Mouse (Mus musculus) liver, embryonic 14.5 days (tissue): Measurements from ENCODE around the gene Ephb6.

ENCODE experiments used
- CTCF ChIP-seq: IDR thresholded peaks from 2 replicates; pipeline ENCODE4 v1.5.1; 2016; ENCODE audit warnings: antibody characterized with exemption, low read depth, control low read depth
- EP300 ChIP-seq: IDR thresholded peaks from 2 replicates; pipeline ENCODE4 v1.6.1; 2016; ENCODE audit warnings: antibody characterized with exemption, low read depth

- TF ChIP-seq CTCF (no peak), EP300 (no peak)
Measured at GRCm38 (mm10) chr6:41628180-41628579, 22.9 kb downstream of the Ephb6 start.
